Mouse (Mus musculus): ENCODE measurements around the gene Terb2.
"Not testable (repeated sequence)": the region's sequence is repeated elsewhere in the genome, so short reads cannot be mapped to it uniquely, and the experiment has no call there.

Terb2 gene

GRCm38 (mm10) chr2:122162529-122162928 lies 23.5 kb upstream of the Terb2 start:
- no peak for DNase-seq

- no peak for DNase-seq
These were observed 22.5 kb upstream of the Terb2 start for GRCm38 (mm10) chr2:122163430-122164195.

GRCm38 (mm10) chr2:122164293-122164692 lies 21.8 kb upstream of the Terb2 start:
- DNase-seq, result no peak

- no peak for DNase-seq
These were observed 14.8 kb upstream of the Terb2 start for GRCm38 (mm10) chr2:122171292-122171691.

GRCm38 (mm10) chr2:122172188-122172587 lies 13.9 kb upstream of the Terb2 start:
- no peak for DNase-seq

- peak; percentile 49 for DNase-seq
These were observed 5.8 kb upstream of the Terb2 start for GRCm38 (mm10) chr2:122180051-122180822.

GRCm38 (mm10) chr2:122185086-122185485 lies 986 bp upstream of the Terb2 start:
- DNase-seq, result no peak

- no peak for DNase-seq
These were observed 679 bp downstream of the Terb2 start for GRCm38 (mm10) chr2:122186751-122187150.

GRCm38 (mm10) chr2:122191849-122192248 lies 5.8 kb downstream of the Terb2 start:
- DNase-seq, result no peak

- no peak for DNase-seq
These were observed 8.4 kb downstream of the Terb2 start for GRCm38 (mm10) chr2:122194509-122194929.

GRCm38 (mm10) chr2:122201501-122201900 lies 15.4 kb downstream of the Terb2 start:
- DNase-seq, result no peak

- no peak for DNase-seq
These were observed 20.5 kb downstream of the Terb2 start for GRCm38 (mm10) chr2:122206440-122207107.

- no peak for DNase-seq
These were observed 24.6 kb downstream of the Terb2 start for GRCm38 (mm10) chr2:122210534-122211228.

- DNase-seq, result not testable (repeated sequence)
These were observed 31.0 kb downstream of the Terb2 start for GRCm38 (mm10) chr2:122217075-122217474.

GRCm38 (mm10) chr2:122218234-122218633 lies 32.2 kb downstream of the Terb2 start:
- DNase-seq, result no peak

GRCm38 (mm10) chr2:122221378-122221777 lies 35.3 kb downstream of the Terb2 start:
- no peak for DNase-seq

GRCm38 (mm10) chr2:122221798-122222197 lies 35.7 kb downstream of the Terb2 start:
- DNase-seq, result no peak

GRCm38 (mm10) chr2:122222272-122222671 lies 36.2 kb downstream of the Terb2 start:
- no peak for DNase-seq

- no peak for DNase-seq
These were observed 37.6 kb downstream of the Terb2 start for GRCm38 (mm10) chr2:122223654-122224053.

GRCm38 (mm10) chr2:122230395-122230794 lies 44.3 kb downstream of the Terb2 start:
- no peak for DNase-seq

- DNase-seq, result no peak
These were observed 45.5 kb downstream of the Terb2 start for GRCm38 (mm10) chr2:122231616-122232015.

- DNase-seq, result no peak
These were observed 47.3 kb downstream of the Terb2 start for GRCm38 (mm10) chr2:122233341-122233740.
